Mouse (Mus musculus): ENCODE measurements at regions not wholly inside any gene's neighbourhood (a gene's known extent, or its start where the extent isn't known, plus 50 kb on each side); places are given as distances from the start of the nearest gene placed in this dataset.

- no peak for ATAC-seq (replicated peaks; ENCODE audit: insufficient number of reproducible peaks, low FRiP score, low TSS enrichment, poor library complexity, severe bottlenecking)
Observed at GRCm38 (mm10) chr16:92948494-92948893, 122.5 kb upstream of the Runx1 start.

- peak; percentile 63; the same call in 1 of the 2 replicates for ATAC-seq (replicated peaks; ENCODE audit: insufficient number of reproducible peaks, low FRiP score, low TSS enrichment, poor library complexity, severe bottlenecking)
Observed at GRCm38 (mm10) chr16:92946554-92946953, 120.6 kb upstream of the Runx1 start.

- no peak for ATAC-seq (replicated peaks; ENCODE audit: insufficient number of reproducible peaks, low FRiP score, low TSS enrichment, poor library complexity, severe bottlenecking)
Observed at GRCm38 (mm10) chr16:92943901-92944300, 118.0 kb upstream of the Runx1 start.

GRCm38 (mm10) chr16:92939618-92940017, 113.7 kb upstream of the Runx1 start:
- no peak for ATAC-seq (replicated peaks; ENCODE audit: insufficient number of reproducible peaks, low FRiP score, low TSS enrichment, poor library complexity, severe bottlenecking)

GRCm38 (mm10) chr16:92935848-92936535, 110.0 kb upstream of the Runx1 start:
- no peak for ATAC-seq (replicated peaks; ENCODE audit: insufficient number of reproducible peaks, low FRiP score, low TSS enrichment, poor library complexity, severe bottlenecking)

- ATAC-seq (replicated peaks; ENCODE audit: insufficient number of reproducible peaks, low FRiP score, low TSS enrichment, poor library complexity, severe bottlenecking) = no peak
Observed at GRCm38 (mm10) chr16:92930103-92930502, 104.2 kb upstream of the Runx1 start.

- ATAC-seq (replicated peaks; ENCODE audit: insufficient number of reproducible peaks, low FRiP score, low TSS enrichment, poor library complexity, severe bottlenecking) = no peak
Observed at GRCm38 (mm10) chr16:92928201-92928600, 102.3 kb upstream of the Runx1 start.

GRCm38 (mm10) chr16:92927662-92928061, 101.7 kb upstream of the Runx1 start:
- 0 out of 2 replicates have a peak, but pooled peaks have one; percentile 9 for ATAC-seq (replicated peaks; ENCODE audit: insufficient number of reproducible peaks, low FRiP score, low TSS enrichment, poor library complexity, severe bottlenecking)

- no peak for ATAC-seq (replicated peaks; ENCODE audit: insufficient number of reproducible peaks, low FRiP score, low TSS enrichment, poor library complexity, severe bottlenecking)
Observed at GRCm38 (mm10) chr16:92926853-92927252, 100.9 kb upstream of the Runx1 start.

GRCm38 (mm10) chr16:92920947-92921346, 95.0 kb upstream of the Runx1 start:
- ATAC-seq (replicated peaks; ENCODE audit: insufficient number of reproducible peaks, low FRiP score, low TSS enrichment, poor library complexity, severe bottlenecking) = no peak

- ATAC-seq (replicated peaks; ENCODE audit: insufficient number of reproducible peaks, low FRiP score, low TSS enrichment, poor library complexity, severe bottlenecking) = no peak
Observed at GRCm38 (mm10) chr16:92917356-92917755, 91.4 kb upstream of the Runx1 start.

GRCm38 (mm10) chr16:92915651-92916050, 89.7 kb upstream of the Runx1 start:
- no peak for ATAC-seq (replicated peaks; ENCODE audit: insufficient number of reproducible peaks, low FRiP score, low TSS enrichment, poor library complexity, severe bottlenecking)

- no peak for ATAC-seq (replicated peaks; ENCODE audit: insufficient number of reproducible peaks, low FRiP score, low TSS enrichment, poor library complexity, severe bottlenecking)
Observed at GRCm38 (mm10) chr16:92906873-92907272, 80.9 kb upstream of the Runx1 start.

GRCm38 (mm10) chr16:92905626-92906025, 79.7 kb upstream of the Runx1 start:
- no peak for ATAC-seq (replicated peaks; ENCODE audit: insufficient number of reproducible peaks, low FRiP score, low TSS enrichment, poor library complexity, severe bottlenecking)

GRCm38 (mm10) chr16:92903892-92904473, 78.0 kb upstream of the Runx1 start:
- ATAC-seq (replicated peaks; ENCODE audit: insufficient number of reproducible peaks, low FRiP score, low TSS enrichment, poor library complexity, severe bottlenecking) = no peak

- no peak for ATAC-seq (replicated peaks; ENCODE audit: insufficient number of reproducible peaks, low FRiP score, low TSS enrichment, poor library complexity, severe bottlenecking)
Observed at GRCm38 (mm10) chr16:92903486-92903885, 77.5 kb upstream of the Runx1 start.

GRCm38 (mm10) chr16:92899704-92900103, 73.8 kb upstream of the Runx1 start:
- ATAC-seq (replicated peaks; ENCODE audit: insufficient number of reproducible peaks, low FRiP score, low TSS enrichment, poor library complexity, severe bottlenecking) = no peak

GRCm38 (mm10) chr16:92891741-92892140, 65.8 kb upstream of the Runx1 start:
- no peak for ATAC-seq (replicated peaks; ENCODE audit: insufficient number of reproducible peaks, low FRiP score, low TSS enrichment, poor library complexity, severe bottlenecking)

GRCm38 (mm10) chr16:92890713-92891112, 64.8 kb upstream of the Runx1 start:
- ATAC-seq (replicated peaks; ENCODE audit: insufficient number of reproducible peaks, low FRiP score, low TSS enrichment, poor library complexity, severe bottlenecking) = no peak

GRCm38 (mm10) chr16:92889537-92889936, 63.6 kb upstream of the Runx1 start:
- ATAC-seq (replicated peaks; ENCODE audit: insufficient number of reproducible peaks, low FRiP score, low TSS enrichment, poor library complexity, severe bottlenecking) = no peak
